Comparison of ENCODE assay signal across 8 mouse cellular contexts in the genomic region with DNA sequence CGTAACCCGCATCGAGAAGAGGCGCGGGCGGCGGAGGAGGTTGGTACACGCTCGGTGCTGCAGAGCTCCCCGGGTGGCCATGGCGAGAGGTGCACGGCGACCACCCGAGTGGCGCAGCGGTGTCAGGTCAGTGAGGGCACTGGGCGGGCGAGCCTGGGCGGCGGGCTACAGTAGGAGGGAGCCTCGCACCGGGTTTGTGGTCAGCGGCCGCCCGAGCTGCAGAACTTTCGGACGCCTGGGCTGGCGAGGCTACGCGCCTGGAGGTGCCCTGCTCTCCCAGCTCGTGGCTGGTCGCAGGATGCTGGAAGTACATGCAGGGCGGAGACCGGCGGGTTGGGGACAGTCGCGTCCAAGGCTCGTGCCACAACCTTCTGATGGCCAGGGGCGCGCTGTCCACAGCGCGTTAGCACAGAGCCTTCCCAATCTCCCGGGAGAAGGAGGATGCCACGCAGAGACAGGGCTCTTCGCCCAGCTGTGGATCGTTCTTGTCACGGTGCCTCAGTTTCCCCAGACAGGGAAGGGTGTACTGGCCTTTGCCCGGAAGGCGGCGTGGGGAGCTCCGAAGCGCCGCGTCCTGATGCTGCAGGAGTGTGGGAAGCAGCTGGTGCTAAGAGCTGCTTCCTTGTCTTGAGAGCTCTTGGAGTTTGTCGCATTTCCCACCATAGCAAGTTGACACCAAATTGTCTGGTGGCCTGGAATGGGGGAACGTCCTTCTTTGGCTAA. TPM values are rescaled to one million over a fixed set of nuclear protein-coding genes. Genes with fewer than 3 reads are reported as not detected.
DNase-seq lines count a peak whose midpoint lies in the region; ATAC-seq and TF ChIP-seq lines count a peak whose summit lies in the region.

No protein-coding gene starts in this region.

- peak; percentile 8; the same call in 1 of the 2 replicates for TF ChIP-seq CTCF in heart, postnatal 0 days (IDR thresholded peaks at IDR 0.05; ENCODE audit: low read depth)
- no peak for TF ChIP-seq CTCF in liver, adult 2 months (IDR thresholded peaks at IDR 0.05; ENCODE audit: low read depth, low read length)

- peak; percentile 0 for DNase-seq in spleen, adult 12 weeks (ENCODE audit: low spot score)
- DNase-seq in spleen, postnatal 4 days (ENCODE audit: low spot score in 2 of 2) = no peak
- DNase-seq in heart, postnatal 0 days (ENCODE audit: low spot score) = peak; percentile 7
- DNase-seq in liver, adult 2 months (ENCODE audit: extremely low read depth, low read depth, low spot score) = peak; percentile 8
- no peak for DNase-seq in cerebellum, postnatal 25 days

- peaks cover 54% of the 10 kb centered on the region for H3K27me3 ChIP-seq in erythroblast, embryonic 14.5 days (ENCODE audit: control insufficient read depth)
- peaks cover 16% of the 10 kb centered on the region; the same call in 1 of the 2 replicates for H3K27me3 ChIP-seq in heart, postnatal 0 days (ENCODE audit: control insufficient read depth, insufficient read depth, low read length)
- peaks cover 5% of the 10 kb centered on the region; the same call in 1 of the 2 replicates for H3K27me3 ChIP-seq in liver, adult 2 months (ENCODE audit: control insufficient read depth, insufficient read depth, low read length)
- H3K27me3 ChIP-seq in neural tube, embryonic 14.5 days (ENCODE audit: control insufficient read depth, insufficient read depth, low read length) = no peaks in the 10 kb centered on the region

- H3K79me2 ChIP-seq in liver, adult 2 months (ENCODE audit: control insufficient read depth, insufficient read depth, low read length) = no peaks in the 10 kb centered on the region

- under 1% methylated on average over 52 of the region's 56 CpGs for WGBS in heart, postnatal 0 days
- under 1% methylated on average over 56 of the region's 56 CpGs for WGBS in liver, adult 2 months
- under 1% methylated on average over 56 of the region's 56 CpGs for WGBS in neural tube, embryonic 14.5 days

- TF ChIP-seq EP300 in heart, postnatal 0 days (IDR thresholded peaks at IDR 0.05; ENCODE audit: low read depth) = no peak; the same call in 1 of the 2 replicates

- H3K4me1 ChIP-seq in erythroblast, embryonic 14.5 days (ENCODE audit: control insufficient read depth) = peaks cover 18% of the 10 kb centered on the region
- H3K4me1 ChIP-seq in heart, postnatal 0 days (ENCODE audit: control insufficient read depth, insufficient read depth) = peaks cover 12% of the 10 kb centered on the region; the same call in 1 of the 2 replicates
- H3K4me1 ChIP-seq in liver, adult 2 months (ENCODE audit: control insufficient read depth, insufficient read depth, low read length) = peaks cover 3% of the 10 kb centered on the region
- H3K4me1 ChIP-seq in neural tube, embryonic 14.5 days (ENCODE audit: control insufficient read depth, insufficient read depth, low read length) = no peaks in the 10 kb centered on the region

- peak overlapping the region; percentile 57 for H3K4me3 ChIP-seq in erythroblast, embryonic 14.5 days (replicated peaks)
- H3K4me3 ChIP-seq in heart, postnatal 0 days (ENCODE audit: low read depth, low read length) = peak overlapping the region; percentile 69
- peak overlapping the region; percentile 72 for H3K4me3 ChIP-seq in liver, adult 2 months (ENCODE audit: insufficient read depth, low read depth, low read length)
- H3K4me3 ChIP-seq in neural tube, embryonic 14.5 days (ENCODE audit: low read depth, low read length) = peak overlapping the region; percentile 69

- TF ChIP-seq POLR2A in liver, adult 2 months (IDR thresholded peaks at IDR 0.05; ENCODE audit: extremely low read depth, insufficient read depth, low read length) = no peak

- ATAC-seq in erythroblast, adult 5-6 weeks (replicated peaks; ENCODE audit: low FRiP score, poor library complexity, severe bottlenecking) = no peak
- no peak for ATAC-seq in heart, postnatal 0 days (ENCODE audit: insufficient read depth, low read depth)
- ATAC-seq in neural tube, embryonic 14.5 days (ENCODE audit: low read depth) = no peak; the same call in 1 of the 2 replicates

- no peaks in the 10 kb centered on the region for H3K36me3 ChIP-seq in erythroblast, embryonic 14.5 days (ENCODE audit: control insufficient read depth)
- no peaks in the 10 kb centered on the region for H3K36me3 ChIP-seq in heart, postnatal 0 days (replicated peaks; ENCODE audit: control insufficient read depth, insufficient read depth, low read length)
- no peaks in the 10 kb centered on the region for H3K36me3 ChIP-seq in liver, adult 2 months (ENCODE audit: control insufficient read depth, insufficient read depth, low read length)
- no peaks in the 10 kb centered on the region for H3K36me3 ChIP-seq in neural tube, embryonic 14.5 days (ENCODE audit: control insufficient read depth, insufficient read depth, low read length)

- H3K27ac ChIP-seq in heart, postnatal 0 days (ENCODE audit: low read depth) = no peak overlapping the region
- no peak overlapping the region for H3K27ac ChIP-seq in liver, adult 2 months (replicated peaks; ENCODE audit: insufficient read depth, low read depth, low read length)
- H3K27ac ChIP-seq in neural tube, embryonic 14.5 days (ENCODE audit: low read depth, low read length) = peak overlapping the region; percentile 73

- peaks cover 5% of the 10 kb centered on the region; the same call in 1 of the 2 replicates for H3K9me3 ChIP-seq in erythroblast, embryonic 14.5 days (ENCODE audit: control insufficient read depth, low read length)
- H3K9me3 ChIP-seq in heart, postnatal 0 days (replicated peaks; ENCODE audit: control insufficient read depth, low read length) = no peaks in the 10 kb centered on the region
- no peaks in the 10 kb centered on the region for H3K9me3 ChIP-seq in neural tube, embryonic 14.5 days (ENCODE audit: control insufficient read depth, low read length)

- H3K4me2 ChIP-seq in heart, postnatal 0 days (ENCODE audit: low read depth, low read length) = peak overlapping the region; percentile 99
- peak overlapping the region; percentile 92 for H3K4me2 ChIP-seq in neural tube, embryonic 14.5 days (ENCODE audit: low read depth, low read length)

- H3K9ac ChIP-seq in heart, postnatal 0 days (replicated peaks; ENCODE audit: low read depth, low read length) = peak overlapping the region; percentile 54
- H3K9ac ChIP-seq in liver, adult 2 months (ENCODE audit: low read depth, low read length) = peak overlapping the region; percentile 71
- H3K9ac ChIP-seq in neural tube, embryonic 14.5 days (replicated peaks; ENCODE audit: low read depth, low read length) = peak overlapping the region; percentile 64

RNA-seq across cellular contexts. Expression of a gene that starts 0.5 kb away (rescaled TPM):
- not detected in 2 replicates for polyA plus RNA-seq in erythroblast, embryonic 14.5 days (2012)
- not detected in 2 replicates for total RNA-seq in erythroblast, adult 5-6 weeks (2015; ENCODE audit: low replicate concordance)
- total RNA-seq in erythroblast, adult 5-6 weeks (2017; ENCODE audit: low replicate concordance) = 0.34 TPM in 1 of 2 replicates, not detected in the other
- 0.69 and 0.89 TPM in 2 replicates for total RNA-seq in heart, postnatal 0 days (2014; rRNA removed; ENCODE audit: low replicate concordance)
- polyA plus RNA-seq in heart, postnatal 0 days (2015; fragmentation: Nextera tagmentation; extraction: Ambion mirVana) = 0.60 and 0.70 TPM in 2 replicates
- 0.09 and 0.20 TPM in 2 replicates for total RNA-seq in liver, adult 2 months (2014; rRNA removed)
- polyA plus RNA-seq in liver, adult 2 months (2012; rRNA removed) = 0.09 and 0.11 TPM in 2 replicates
- 8.9 and 9.0 TPM in 2 replicates for polyA plus RNA-seq in neural tube, embryonic 14.5 days (2014; fragmentation: Nextera tagmentation; extraction: Ambion mirVana)

Comparison
In these comparisons a context has a peak if more than half of its experiments do, and no peak if none do; other contexts are left out.
1. DNase-seq: peak in spleen, adult 12 weeks (single experiment), heart, postnatal 0 days (single experiment) and liver, adult 2 months (single experiment); none in spleen, postnatal 4 days (0 of 2) and cerebellum, postnatal 25 days (0 of 2).
2. Peak in every context shown above with its lines, with median percentiles within 50 percentile points of each other: H3K4me3 ChIP-seq and H3K9ac ChIP-seq.